In genomic region chr19:41104922-41105321, GRCm38 (mm10) we compare ENCODE assay signal across 10 mouse cellular contexts. TPM values are rescaled to one million over a fixed set of nuclear protein-coding genes. Genes with fewer than 3 reads are reported as not detected.
DNase-seq lines count a peak whose midpoint lies in the region; ATAC-seq and TF ChIP-seq lines count a peak whose summit lies in the region.
"Had no signal": no experiment of that assay in that cellular context is flagged by ENCODE, and none has a peak within 500 bp of the region (broad histone marks: within the 10 kb centered on the region; RNA-seq: fewer than 3 reads in every experiment).

No protein-coding gene starts in this region.

- no peaks in the 10 kb centered on the region; the same call in 1 of the 2 replicates for H3K4me1 ChIP-seq in heart, adult 2 months (ENCODE audit: control insufficient read depth, insufficient read depth, low read length)
- H3K4me1 ChIP-seq in heart, embryonic 11.5 days (ENCODE audit: control insufficient read depth, insufficient read depth, low read length), result no peaks in the 10 kb centered on the region
- H3K4me1 ChIP-seq in embryonic facial prominence, embryonic 11.5 days (ENCODE audit: control insufficient read depth, insufficient read depth, low read length), result no peaks in the 10 kb centered on the region
- H3K4me1 ChIP-seq in neural tube, embryonic 13.5 days (replicated peaks), result peaks cover 30% of the 10 kb centered on the region

- no peak overlapping the region for H3K27ac ChIP-seq in heart, adult 2 months
- no peak overlapping the region for H3K27ac ChIP-seq in heart, embryonic 11.5 days (ENCODE audit: low read depth, low read length)
- H3K27ac ChIP-seq in embryonic facial prominence, embryonic 11.5 days (replicated peaks; ENCODE audit: low read depth, low read length), result no peak overlapping the region
- no peak overlapping the region for H3K27ac ChIP-seq in neural tube, embryonic 13.5 days (replicated peaks)
- H3K27ac ChIP-seq: hindbrain, embryonic 15.5 days had no signal

- no peak for ATAC-seq in heart, embryonic 11.5 days (replicated peaks; ENCODE audit: insufficient number of reproducible peaks, low FRiP score, low TSS enrichment)
- no peak for ATAC-seq in embryonic facial prominence, embryonic 11.5 days (replicated peaks; ENCODE audit: insufficient number of reproducible peaks, low FRiP score, low TSS enrichment, low read depth)
- peak; percentile 36; the same call in 1 of the 2 replicates for ATAC-seq in neural tube, embryonic 13.5 days (ENCODE audit: low read depth)

- intact Hi-C loops in heart, adult 2 months (cut with DNase I), result loop anchor here (2.0 to 5.0 kb wide), 2 partner anchors 102 to 140 kb away; partner anchors contain the start of gene Tll2

- TF ChIP-seq POLR2A in heart, adult 2 months (IDR thresholded peaks at IDR 0.05; ENCODE audit: insufficient read depth, low read depth, low read length), result no peak

- no peak for TF ChIP-seq EP300 in heart, adult 2 months (IDR thresholded peaks at IDR 0.05; ENCODE audit: insufficient read depth, low read depth, low read length)

- H3K27me3 ChIP-seq in heart, adult 2 months (ENCODE audit: control insufficient read depth, insufficient read depth, low read length), result no peaks in the 10 kb centered on the region
- no peaks in the 10 kb centered on the region for H3K27me3 ChIP-seq in heart, embryonic 11.5 days (ENCODE audit: control insufficient read depth, insufficient read depth, low read length)
- no peaks in the 10 kb centered on the region for H3K27me3 ChIP-seq in embryonic facial prominence, embryonic 11.5 days (ENCODE audit: control insufficient read depth, insufficient read depth, low read length)
- H3K27me3 ChIP-seq in neural tube, embryonic 13.5 days, result no peaks in the 10 kb centered on the region

- TF ChIP-seq CTCF in heart, adult 2 months (IDR thresholded peaks at IDR 0.05), result peak; percentile 86

- DNase-seq in heart, adult 2 months, result peak in 1 of 2 experiments; percentile 24
- DNase-seq in right cerebral cortex, postnatal 10 days (ENCODE audit: low spot score in 2 of 2), result peak; percentile 63 to 69
- DNase-seq in right cerebral cortex, adult 18-20 months, result no peak
- DNase-seq in embryonic facial prominence, embryonic 11.5 days (ENCODE audit: low spot score), result peak; percentile 70
- no peak for DNase-seq in thymus, postnatal 36 days
- no peak for DNase-seq in adrenal gland, adult 8-10 months

- H3K79me2 ChIP-seq in heart, adult 2 months (replicated peaks; ENCODE audit: control insufficient read depth, insufficient read depth, low read length), result no peaks in the 10 kb centered on the region

- H3K9me3 ChIP-seq in heart, embryonic 11.5 days (replicated peaks; ENCODE audit: control insufficient read depth, low read length), result no peaks in the 10 kb centered on the region
- no peaks in the 10 kb centered on the region for H3K9me3 ChIP-seq in embryonic facial prominence, embryonic 11.5 days (replicated peaks; ENCODE audit: control insufficient read depth, low read length)
- H3K9me3 ChIP-seq in neural tube, embryonic 13.5 days, result no peaks in the 10 kb centered on the region
- H3K9me3 ChIP-seq: hindbrain, embryonic 15.5 days had no signal

- no peaks in the 10 kb centered on the region for H3K36me3 ChIP-seq in heart, adult 2 months (ENCODE audit: control insufficient read depth, insufficient read depth, low read length)
- no peaks in the 10 kb centered on the region for H3K36me3 ChIP-seq in heart, embryonic 11.5 days (ENCODE audit: control insufficient read depth, insufficient read depth, low read length)
- H3K36me3 ChIP-seq in embryonic facial prominence, embryonic 11.5 days (replicated peaks; ENCODE audit: control insufficient read depth, insufficient read depth, low read depth, low read length), result no peaks in the 10 kb centered on the region
- H3K36me3 ChIP-seq in neural tube, embryonic 13.5 days, result no peaks in the 10 kb centered on the region
- H3K36me3 ChIP-seq: hindbrain, embryonic 15.5 days had no signal

- no peak overlapping the region for H3K4me3 ChIP-seq in heart, adult 2 months
- H3K4me3 ChIP-seq in heart, embryonic 11.5 days (ENCODE audit: low read depth, low read length), result no peak overlapping the region
- no peak overlapping the region for H3K4me3 ChIP-seq in embryonic facial prominence, embryonic 11.5 days (ENCODE audit: low read depth, low read length)
- H3K4me3 ChIP-seq in neural tube, embryonic 13.5 days, result no peak overlapping the region
- H3K4me3 ChIP-seq: hindbrain, embryonic 15.5 days; myocyte had no signal

- no peak overlapping the region for H3K9ac ChIP-seq in heart, adult 2 months (ENCODE audit: low read depth, low read length)
- H3K9ac ChIP-seq in heart, embryonic 11.5 days (ENCODE audit: low read depth, low read length), result no peak overlapping the region
- H3K9ac ChIP-seq in embryonic facial prominence, embryonic 11.5 days (replicated peaks; ENCODE audit: low read length), result no peak overlapping the region
- H3K9ac ChIP-seq in neural tube, embryonic 13.5 days, result no peak overlapping the region
- H3K9ac ChIP-seq: hindbrain, embryonic 15.5 days had no signal

- WGBS in heart, adult 2 months, result 42% methylated on average over 8 of the region's 8 CpGs
- WGBS in heart, embryonic 11.5 days (ENCODE audit: insufficient replicate concordance), result 49% methylated on average over 8 of the region's 8 CpGs
- whole genome bisulfite sequencing in embryonic facial prominence, embryonic 11.5 days, result 50% methylated on average over 8 of the region's 8 CpGs
- 49% methylated on average over 8 of the region's 8 CpGs for WGBS in neural tube, embryonic 13.5 days

- no peak overlapping the region for H3K4me2 ChIP-seq in heart, embryonic 11.5 days
- no peak overlapping the region for H3K4me2 ChIP-seq in embryonic facial prominence, embryonic 11.5 days (ENCODE audit: low read depth, low read length)
- no peak overlapping the region for H3K4me2 ChIP-seq in neural tube, embryonic 13.5 days
- H3K4me2 ChIP-seq: hindbrain, embryonic 15.5 days had no signal

RNA-seq across cellular contexts. Expression of gene Opalin, which starts 28.0 kb away (rescaled TPM):
- total RNA-seq in heart, adult 2 months (2021), result not detected
- not detected in 2 replicates for polyA plus RNA-seq in heart, adult 2 months (2012; rRNA removed)
- polyA plus RNA-seq in heart, embryonic 11.5 days (2014; fragmentation: Nextera tagmentation; extraction: Ambion mirVana), result 0.21 TPM in 1 of 2 replicates, not detected in the other
- polyA plus RNA-seq in embryonic facial prominence, embryonic 11.5 days (2014; fragmentation: Nextera tagmentation; extraction: Ambion mirVana), result not detected in 2 replicates
- not detected in 2 replicates for polyA plus RNA-seq in neural tube, embryonic 13.5 days (2015; fragmentation: Nextera tagmentation; extraction: Ambion mirVana)
- total RNA-seq in adrenal gland, adult 8-10 months (2022), result not detected
- polyA plus RNA-seq: hindbrain, embryonic 15.5 days; myocyte had no signal

Comparison
In these comparisons a context has a peak if more than half of its experiments do, and no peak if none do; other contexts are left out.
1. DNase-seq: peak in right cerebral cortex, postnatal 10 days (2 of 2) and embryonic facial prominence, embryonic 11.5 days (single experiment); none in right cerebral cortex, adult 18-20 months (single experiment), thymus, postnatal 36 days (0 of 2) and adrenal gland, adult 8-10 months (single experiment).